In the genomic region with DNA sequence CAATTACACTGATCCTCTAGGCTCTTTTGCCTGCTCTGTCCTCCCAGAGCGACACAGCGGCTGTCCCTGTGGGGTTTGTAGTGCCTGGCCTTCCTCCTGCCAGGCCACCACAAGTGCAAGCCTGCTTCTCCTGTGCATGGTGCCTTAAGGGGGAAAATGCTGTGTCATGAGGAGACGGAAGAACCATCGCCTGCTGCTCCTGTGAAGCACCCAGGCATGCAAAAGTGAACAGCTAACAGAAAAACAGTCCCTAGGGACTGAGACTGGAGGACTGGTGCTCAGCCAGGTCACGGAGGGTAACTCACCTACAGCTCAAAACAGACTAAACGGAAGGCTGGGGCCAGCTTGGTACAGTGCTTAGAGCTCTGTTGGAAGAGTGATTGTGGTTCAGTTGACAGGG, we compare ENCODE assay signal across 1 mouse cellular context.
TF ChIP-seq lines count a peak whose summit lies in the region.

No protein-coding gene starts in this region.

TF ChIP-seq in CH12.LX, 34 proteins besides CTCF, POLR2A, EP300 and RAD21 (continued from another document):
- TF ChIP-seq ZMIZ1 (IDR thresholded peaks at IDR 0.05; ENCODE audit: low read depth, low read length) (0 out of 2 replicates have a peak, but pooled peaks have one; percentile 53), NRF1 (IDR thresholded peaks at IDR 0.05; ENCODE audit: low read depth, low read length) (no peak), USF1 (IDR thresholded peaks at IDR 0.05; ENCODE audit: low read depth, low read length) (no peak), MAFK (IDR thresholded peaks at IDR 0.05; ENCODE audit: insufficient replicate concordance, low read length) (peak; percentile 99), ELF1 (IDR thresholded peaks at IDR 0.05; ENCODE audit: low read depth, low read length) (peak; percentile 81), E2F4 (IDR thresholded peaks at IDR 0.05; ENCODE audit: insufficient replicate concordance, low read depth, low read length) (no peak), CHD2 (IDR thresholded peaks at IDR 0.05; ENCODE audit: low read length) (peak; percentile 68; the same call in 1 of the 2 replicates), ZNF384 (IDR thresholded peaks at IDR 0.05; ENCODE audit: low read depth, low read length) (peak; percentile 35; the same call in 1 of the 2 replicates), IRF4 (IDR thresholded peaks at IDR 0.05; ENCODE audit: low read depth, low read length) (peak; percentile 77), USF2 (conservative IDR thresholded peaks at IDR 0.05; ENCODE audit: low read depth, low read length) (no peak), ETS1 (conservative IDR thresholded peaks at IDR 0.05; ENCODE audit: low read depth, low read length) (peak; percentile 94), JUND (conservative IDR thresholded peaks at IDR 0.05; ENCODE audit: low read depth, low read length) (peak; percentile 57; the same call in 1 of the 2 replicates), JUN (IDR thresholded peaks at IDR 0.05; ENCODE audit: insufficient read depth, low read depth, low read length) (peak; percentile 36; the same call in 1 of the 2 replicates), POLR2AphosphoS2 (IDR thresholded peaks at IDR 0.05; ENCODE audit: low read depth, low read length) (no peak), HCFC1 (IDR thresholded peaks at IDR 0.05; ENCODE audit: low read depth, low read length) (peak; percentile 56), TBP (conservative IDR thresholded peaks at IDR 0.05; ENCODE audit: low read depth, low read length) (no peak; the same call in 1 of the 2 replicates), SMC3 (IDR thresholded peaks at IDR 0.05; ENCODE audit: low read depth, low read length) (peak; percentile 26; the same call in 1 of the 2 replicates), GABPA (IDR thresholded peaks at IDR 0.05; ENCODE audit: insufficient replicate concordance, low read depth, low read length) (peak; percentile 91), UBTF (IDR thresholded peaks at IDR 0.05; ENCODE audit: low read depth, low read length) (no peak), MEF2A (IDR thresholded peaks at IDR 0.05; ENCODE audit: borderline replicate concordance, low read depth, low read length) (peak; percentile 84), RCOR1 (conservative IDR thresholded peaks at IDR 0.05; ENCODE audit: low read depth, low read length) (no peak; the same call in 1 of the 2 replicates), PAX5 (IDR thresholded peaks at IDR 0.05; ENCODE audit: low read length) (peak; percentile 65; the same call in 1 of the 2 replicates), MAX (IDR thresholded peaks at IDR 0.05; ENCODE audit: low read length) (peak; percentile 73), ZKSCAN1 (IDR thresholded peaks at IDR 0.05; ENCODE audit: borderline replicate concordance, low read depth, low read length) (no peak), SIN3A (IDR thresholded peaks at IDR 0.05; ENCODE audit: low read length) (peak; percentile 84), TCF12 (IDR thresholded peaks at IDR 0.05; ENCODE audit: low read depth, low read length) (peak; percentile 88), MYC (IDR thresholded peaks at IDR 0.05; ENCODE audit: low read depth, low read length) (peak; percentile 74), MXI1 (IDR thresholded peaks at IDR 0.05; ENCODE audit: low read depth, low read length) (peak; percentile 63; the same call in 1 of the 2 replicates), MAZ (IDR thresholded peaks at IDR 0.05; ENCODE audit: low read depth, low read length) (0 out of 2 replicates have a peak, but pooled peaks have one; percentile 60), KAT2A (IDR thresholded peaks at IDR 0.05; ENCODE audit: insufficient replicate concordance, low read length) (peak; percentile 66; the same call in 1 of the 2 replicates), ZC3H11A (IDR thresholded peaks at IDR 0.05; ENCODE audit: low read depth, low read length) (no peak), NELFE (IDR thresholded peaks at IDR 0.05; ENCODE audit: low read depth, low read length) (peak; percentile 52), CHD1 (IDR thresholded peaks at IDR 0.05; ENCODE audit: low read depth, low read length) (no peak)
